Mouse (Mus musculus) ES-E14 (cell line): ENCODE data around the gene Ahcyl2. TPM values are rescaled to one million over a fixed set of nuclear protein-coding genes. Genes with fewer than 3 reads are reported as not detected.

Source experiments
- DNase-seq: peaks from one replicate; pipeline ENCODE4 v3.0.0-alpha.2; 2013; ENCODE audit warnings: low read depth, low spot score
- H3K27ac ChIP-seq: 2 replicates; pipeline ENCODE4 v1.5.1; 2012; ENCODE audit warnings: low read depth, mild to moderate bottlenecking, low read length, moderate library complexity, mixed read lengths; ENCODE audit not compliant: poor library complexity, insufficient read depth, severe bottlenecking
- H3K36me3 ChIP-seq: 2 replicates; pipeline ENCODE4 v1.6.1; 2012; ENCODE audit warnings: mild to moderate bottlenecking, low read length, moderate library complexity, mixed read lengths; ENCODE audit not compliant: control insufficient read depth, poor library complexity, insufficient read depth, severe bottlenecking
- H3K4me1 ChIP-seq, 2 experiments: fragments of 150-350 bp in 1 of 2; sonication (generic) in 1 of 2; 2 replicates each; pipeline ENCODE4 v1.6.1; 2012; ENCODE audit warnings: low read length in 2 of 2, mild to moderate bottlenecking in 1 of 2, mixed read lengths in 1 of 2; ENCODE audit not compliant: control insufficient read depth in 2 of 2, insufficient read depth in 2 of 2, poor library complexity in 1 of 2
- H3K4me3 ChIP-seq, 2 experiments: fragments of 150-350 bp in 1 of 2; sonication (generic) in 1 of 2; 2 replicates each; pipeline ENCODE4 v1.5.1; 2012; ENCODE audit warnings: low read length in 2 of 2, low read depth in 1 of 2, mild to moderate bottlenecking in 1 of 2, mixed read lengths in 1 of 2; ENCODE audit not compliant: insufficient read depth in 1 of 2, poor library complexity in 1 of 2, severe bottlenecking in 1 of 2
- H3K9ac ChIP-seq: 2 replicates; pipeline ENCODE4 v1.6.1; 2012; ENCODE audit warnings: low read depth, mild to moderate bottlenecking, low read length, mixed read lengths; ENCODE audit not compliant: poor library complexity, insufficient read depth, severe bottlenecking
- H3K9me3 ChIP-seq: fragments of 150-350 bp; sonication (generic); 2 replicates; pipeline ENCODE4 v1.6.1; 2012; ENCODE audit warnings: low read depth, mild to moderate bottlenecking, low read length; ENCODE audit not compliant: control insufficient read depth, insufficient read depth
- CHD2 ChIP-seq: IDR thresholded peaks from 2 replicates; pipeline ENCODE4 v1.6.1; 2014; ENCODE audit warnings: mild to moderate bottlenecking, low read depth, low read length, inconsistent platforms
- HCFC1 ChIP-seq: IDR thresholded peaks from 2 replicates; pipeline ENCODE4 v1.6.1; 2012; ENCODE audit warnings: low read length, inconsistent platforms, borderline replicate concordance; ENCODE audit not compliant: insufficient read depth
- MAFK ChIP-seq: IDR thresholded peaks from 2 replicates; pipeline ENCODE4 v1.6.1; 2014; ENCODE audit warnings: mild to moderate bottlenecking, low read depth, low read length, inconsistent platforms; ENCODE audit not compliant: insufficient read depth
- ZC3H11A ChIP-seq: IDR thresholded peaks from 2 replicates; pipeline ENCODE4 v1.6.1; 2012; ENCODE audit warnings: low read depth, mild to moderate bottlenecking, inconsistent platforms, low read length, borderline replicate concordance
- ZNF384 ChIP-seq: IDR thresholded peaks from 2 replicates; pipeline ENCODE4 v1.6.1; 2012; ENCODE audit warnings: low read depth, low read length, inconsistent platforms
- in situ Hi-C, 2 experiments: fragments of 600-800 bp; cut with MboI; formaldehyde crosslinking; loops; one replicate each; pipeline ENCODE4 v1.15.1; 2025; ENCODE audit warnings: low sequenced_read_pairs in 2 of 2, inconsistent platforms in 1 of 2; ENCODE audit not compliant: unreplicated experiment in 2 of 2
- total RNA-seq: library from RNA; depleted of rRNA; stranded (reverse); fragments of 300-350 nt; gene quantifications from 2 replicates; pipeline ENCODE4 v1.2.3, GENCODE M21; 2012

Ahcyl2 gene
- total RNA-seq, 1 experiment, result 17.5 TPM

DNA sequence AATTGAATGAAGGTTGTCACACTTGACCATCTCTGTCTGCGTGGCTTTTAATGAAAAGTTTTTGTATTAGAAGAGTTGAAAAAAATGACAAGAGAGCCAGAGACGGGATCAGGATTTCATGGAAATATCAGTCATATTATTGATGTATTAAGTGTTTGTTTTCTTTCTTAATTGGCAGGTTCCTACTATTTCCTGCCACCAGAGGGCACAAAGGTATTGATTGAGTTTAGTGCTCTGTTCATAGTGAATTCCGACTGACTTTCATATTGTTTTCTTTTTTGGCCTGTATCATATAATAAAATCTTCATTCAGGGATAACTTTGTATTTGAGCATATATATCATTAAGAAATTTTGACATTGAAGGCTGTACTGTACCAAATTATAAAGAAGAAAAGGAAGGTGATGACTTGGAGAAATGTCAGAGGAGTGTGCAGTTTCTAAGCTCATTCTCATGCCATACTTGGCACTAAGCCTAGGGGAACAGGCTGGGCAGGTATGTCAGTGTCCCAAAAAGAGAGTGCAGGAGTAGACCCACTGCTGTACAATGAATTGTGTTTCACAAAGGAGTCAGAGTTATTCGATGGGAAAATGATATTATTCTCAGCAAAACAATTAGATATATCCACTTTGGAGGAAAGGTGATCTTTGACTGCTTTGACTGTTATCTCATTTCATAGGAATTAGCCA lies 65.9 kb downstream of the Ahcyl2 start:
- Histone ChIP-seq H3K9ac (no peak overlapping the region), H3K27ac (no peak overlapping the region), H3K36me3 (no peaks in the 10 kb centered on the region), H3K4me3 (no peak overlapping the region), H3K9me3 (no peaks in the 10 kb centered on the region), H3K4me1 (peaks cover 3 to 4% of the 10 kb centered on the region in 2 experiments; a peak in 2 of 4 replicates)
- no peak for DNase-seq
- TF ChIP-seq CHD2 (no peak), ZC3H11A (0 out of 2 replicates have a peak, but pooled peaks have one; percentile 3)
- in situ Hi-C loops, result no loop called here

DNA sequence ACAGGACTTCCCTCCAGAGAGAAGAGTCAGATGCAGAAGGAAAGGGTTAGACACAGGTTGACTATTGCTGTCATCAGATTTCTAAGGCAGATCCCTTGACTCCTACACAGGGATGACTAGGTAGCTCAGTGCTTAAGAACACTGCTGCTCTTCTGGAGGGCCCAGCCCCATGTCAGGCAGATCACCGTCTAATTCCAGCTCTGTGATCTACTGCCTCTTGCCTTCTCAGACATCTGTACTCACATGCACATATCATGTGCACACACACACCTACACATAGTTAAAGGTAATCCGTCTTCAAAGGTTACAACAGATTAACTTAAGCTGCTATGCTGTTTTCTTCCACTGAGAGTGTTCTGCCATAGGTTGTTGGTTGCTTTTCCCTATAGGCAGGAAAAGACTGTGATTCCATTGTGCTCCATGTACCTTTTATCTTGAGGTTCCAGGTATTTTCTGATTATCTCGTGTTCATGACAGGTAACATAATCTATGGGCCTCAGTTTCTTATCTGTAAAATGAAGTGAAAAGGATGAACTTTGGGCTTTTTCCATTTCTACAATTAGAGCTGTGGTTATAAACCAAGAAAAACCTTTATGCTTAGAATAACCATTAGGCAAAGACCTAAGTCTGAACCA lies 67.8 kb downstream of the Ahcyl2 start:
- no peak overlapping the region for H3K27ac ChIP-seq
- TF ChIP-seq ZC3H11A (no peak), MAFK (no peak), CHD2 (no peak), ZNF384 (no peak), HCFC1 (no peak)
- no peak overlapping the region for H3K4me3 ChIP-seq
- DNase-seq, result no peak
- H3K36me3 ChIP-seq, result no peaks in the 10 kb centered on the region
- H3K4me1 ChIP-seq, result peaks cover 3 to 8% of the 10 kb centered on the region in 2 experiments; a peak in 2 of 4 replicates
- in situ Hi-C loops, result no loop called here
- H3K9me3 ChIP-seq, result no peaks in the 10 kb centered on the region
- H3K9ac ChIP-seq, result no peak overlapping the region

- no peak overlapping the region for H3K27ac ChIP-seq
- TF ChIP-seq HCFC1 (no peak), CHD2 (no peak), ZNF384 (no peak), MAFK (no peak), ZC3H11A (no peak)
- in situ Hi-C loops, result no loop called here
These were observed 69.8 kb downstream of the Ahcyl2 start for GRCm38 (mm10) chr6:29837579-29837978.

DNA sequence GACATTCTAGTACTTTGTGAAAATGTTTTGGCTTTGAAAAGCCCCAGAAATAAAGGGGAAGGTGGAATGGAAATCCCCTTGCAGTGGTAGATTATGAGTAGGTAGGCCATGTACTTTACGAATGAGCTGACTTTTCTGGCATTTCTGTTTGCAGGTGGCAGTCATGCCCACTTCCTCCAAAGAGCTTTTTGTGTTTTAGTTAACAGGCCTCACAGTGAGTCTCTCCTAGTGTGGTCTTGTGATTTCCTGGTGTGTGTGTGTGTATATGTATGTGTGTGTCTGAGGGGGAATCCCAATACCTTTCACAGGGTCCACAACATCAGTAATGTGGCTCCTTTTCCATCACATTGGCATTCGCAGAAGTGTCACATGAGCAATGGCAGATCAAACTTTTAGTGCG lies 70.7 kb downstream of the Ahcyl2 start:
- TF ChIP-seq ZC3H11A (no peak), HCFC1 (no peak), ZNF384 (no peak), CHD2 (no peak), MAFK (no peak)
- no peak for DNase-seq
- Histone ChIP-seq H3K27ac (no peak overlapping the region), H3K4me1 (peaks cover 0 to 4% of the 10 kb centered on the region in 2 experiments; a peak in 2 of 4 replicates), H3K4me3 (no peak overlapping the region), H3K9ac (no peak overlapping the region), H3K36me3 (no peaks in the 10 kb centered on the region), H3K9me3 (no peaks in the 10 kb centered on the region)
- in situ Hi-C loops, result no loop called here

More at GRCm38 (mm10) chr6:29837579-29837978, 69.8 kb downstream of the Ahcyl2 start:
- H3K36me3 ChIP-seq, result no peaks in the 10 kb centered on the region
- H3K4me1 ChIP-seq, result peaks cover 3 to 8% of the 10 kb centered on the region in 2 experiments; a peak in 2 of 4 replicates
- no peak for DNase-seq
- H3K4me3 ChIP-seq, result no peak overlapping the region
- H3K9ac ChIP-seq, result no peak overlapping the region
- H3K9me3 ChIP-seq, result no peaks in the 10 kb centered on the region
